Mouse (Mus musculus): ENCODE measurements around the gene Lhx4. TPM values are rescaled to one million over a fixed set of nuclear protein-coding genes. Genes with fewer than 3 reads are reported as not detected.

Gene Lhx4
- polyA plus RNA-seq, 1 experiment from 2014 or later: 3.4 TPM

DNA sequence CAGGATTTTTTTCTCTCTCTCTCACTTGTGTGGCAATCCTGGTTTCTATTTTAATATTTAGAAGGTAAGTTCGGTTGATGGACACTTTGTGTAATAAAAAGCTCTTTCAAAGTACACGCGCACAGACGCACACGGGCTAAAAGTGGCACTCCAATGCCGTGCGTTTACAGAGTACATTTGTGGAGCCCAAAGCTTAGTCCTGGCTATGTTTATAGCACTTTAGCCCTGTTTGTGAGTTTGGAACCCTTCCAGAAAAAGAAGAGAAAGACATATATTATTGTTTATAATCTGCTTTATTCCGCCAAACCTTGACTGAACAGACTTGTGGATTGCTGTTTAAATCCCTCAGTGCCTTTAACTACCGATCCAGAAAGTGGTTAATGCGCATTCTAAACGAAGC, 58.5 kb downstream of the Lhx4 start:
- WGBS: 69% methylated on average over 11 of the region's 11 CpGs
- DNase-seq (ENCODE audit: low spot score): no peak
- H3K27me3 ChIP-seq (ENCODE audit: control insufficient read depth, insufficient read depth, low read length): no peaks in the 10 kb centered on the region

GRCm38 (mm10) chr1:155692230-155692629, 59.3 kb downstream of the Lhx4 start:
- H3K36me3 ChIP-seq (replicated peaks; ENCODE audit: control insufficient read depth, insufficient read depth): no peaks in the 10 kb centered on the region
- no peak overlapping the region for H3K27ac ChIP-seq
- DNase-seq (ENCODE audit: low spot score) (no peak), ATAC-seq (ENCODE audit: low FRiP score) (no peak)
- H3K9me3 ChIP-seq (ENCODE audit: control insufficient read depth, low read length): no peaks in the 10 kb centered on the region
- WGBS: 92% methylated on average over 6 of the region's 6 CpGs
- H3K27me3 ChIP-seq (ENCODE audit: control insufficient read depth, insufficient read depth, low read length): no peaks in the 10 kb centered on the region
- H3K9ac ChIP-seq: no peak overlapping the region
- no peak overlapping the region for H3K4me2 ChIP-seq (replicated peaks)
- H3K4me3 ChIP-seq (replicated peaks; ENCODE audit: low read length): no peak overlapping the region
- 0 out of 2 replicates have a peak, but pooled peaks cover 6% of the 10 kb centered on the region for H3K4me1 ChIP-seq (replicated peaks; ENCODE audit: control insufficient read depth, insufficient read depth, low read length)

More for the DNA sequence above, 58.5 kb downstream of the Lhx4 start:
- Histone ChIP-seq H3K9ac (no peak overlapping the region), H3K27ac (no peak overlapping the region), H3K4me3 (replicated peaks; ENCODE audit: low read length) (no peak overlapping the region), H3K4me1 (replicated peaks; ENCODE audit: control insufficient read depth, insufficient read depth, low read length) (0 out of 2 replicates have a peak, but pooled peaks cover 6% of the 10 kb centered on the region), H3K4me2 (replicated peaks) (no peak overlapping the region), H3K36me3 (replicated peaks; ENCODE audit: control insufficient read depth, insufficient read depth) (no peaks in the 10 kb centered on the region), H3K9me3 (ENCODE audit: control insufficient read depth, low read length) (no peaks in the 10 kb centered on the region)
- no peak for ATAC-seq (ENCODE audit: low FRiP score)

DNA sequence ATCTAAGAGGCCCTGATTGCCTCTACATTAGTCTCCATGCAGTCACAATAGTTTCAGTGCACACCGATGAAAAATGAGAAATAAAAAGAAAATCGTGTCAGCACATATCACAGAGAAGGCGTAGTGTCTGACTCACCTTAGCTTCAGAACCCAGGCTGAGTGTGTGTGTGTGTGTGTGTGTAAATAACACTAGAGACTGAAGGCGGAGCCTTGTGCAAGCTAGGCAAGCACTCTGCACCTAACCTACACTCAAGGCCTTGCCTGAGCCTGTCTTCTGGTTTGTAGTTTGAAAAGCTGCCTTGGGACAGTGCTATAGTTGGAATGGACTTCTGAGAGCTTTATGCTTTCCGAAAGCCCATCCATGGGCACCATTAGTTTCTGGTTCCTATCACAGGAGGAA, 61.9 kb downstream of the Lhx4 start:
- Histone ChIP-seq H3K4me3 (replicated peaks; ENCODE audit: low read length) (no peak overlapping the region), H3K4me2 (replicated peaks) (no peak overlapping the region), H3K27me3 (ENCODE audit: control insufficient read depth, insufficient read depth, low read length) (no peaks in the 10 kb centered on the region), H3K9me3 (ENCODE audit: control insufficient read depth, low read length) (no peaks in the 10 kb centered on the region), H3K27ac (no peak overlapping the region), H3K9ac (no peak overlapping the region), H3K4me1 (replicated peaks; ENCODE audit: control insufficient read depth, insufficient read depth, low read length) (0 out of 2 replicates have a peak, but pooled peaks cover 6% of the 10 kb centered on the region), H3K36me3 (replicated peaks; ENCODE audit: control insufficient read depth, insufficient read depth) (no peaks in the 10 kb centered on the region)
- 72% methylated on average over 5 of the region's 5 CpGs for WGBS
- DNase-seq (ENCODE audit: low spot score) (no peak), ATAC-seq (ENCODE audit: low FRiP score) (no peak)

GRCm38 (mm10) chr1:155689141-155689540, 62.3 kb downstream of the Lhx4 start:
- WGBS: 64% methylated on average over 4 of the region's 4 CpGs
- Histone ChIP-seq H3K9me3 (ENCODE audit: control insufficient read depth, low read length) (no peaks in the 10 kb centered on the region), H3K4me2 (replicated peaks) (no peak overlapping the region), H3K4me1 (replicated peaks; ENCODE audit: control insufficient read depth, insufficient read depth, low read length) (0 out of 2 replicates have a peak, but pooled peaks cover 6% of the 10 kb centered on the region), H3K4me3 (replicated peaks; ENCODE audit: low read length) (no peak overlapping the region), H3K9ac (no peak overlapping the region), H3K36me3 (replicated peaks; ENCODE audit: control insufficient read depth, insufficient read depth) (no peaks in the 10 kb centered on the region; the same call in 1 of the 2 replicates), H3K27me3 (ENCODE audit: control insufficient read depth, insufficient read depth, low read length) (no peaks in the 10 kb centered on the region), H3K27ac (no peak overlapping the region)
- no peak for ATAC-seq (ENCODE audit: low FRiP score)
- no peak for DNase-seq (ENCODE audit: low spot score)

DNA sequence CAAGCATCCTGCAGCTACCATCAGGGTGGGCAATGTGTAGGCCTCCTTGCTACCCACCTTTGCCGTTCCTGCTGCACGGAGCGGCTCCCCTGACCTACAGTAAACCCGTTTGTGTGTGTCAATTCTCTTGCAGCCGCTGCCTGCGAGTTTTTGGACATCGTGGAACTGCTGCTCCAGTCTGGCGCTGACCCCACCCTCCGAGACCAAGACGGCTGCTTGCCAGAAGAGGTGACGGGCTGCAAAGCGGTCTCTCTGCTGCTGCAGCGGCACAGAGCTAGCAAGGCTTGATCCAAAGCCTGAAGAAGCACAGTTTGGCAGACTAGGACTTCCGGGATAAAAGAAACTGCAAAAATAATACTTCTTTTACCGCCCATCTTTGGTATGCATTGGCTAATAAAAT, 64.7 kb downstream of the Lhx4 start:
- DNase-seq (ENCODE audit: low spot score): no peak
- no peak for ATAC-seq (ENCODE audit: low FRiP score)
- Histone ChIP-seq H3K4me2 (replicated peaks) (no peak overlapping the region), H3K9ac (no peak overlapping the region), H3K4me1 (replicated peaks; ENCODE audit: control insufficient read depth, insufficient read depth, low read length) (no peaks in the 10 kb centered on the region), H3K9me3 (ENCODE audit: control insufficient read depth, low read length) (no peaks in the 10 kb centered on the region), H3K27me3 (ENCODE audit: control insufficient read depth, insufficient read depth, low read length) (no peaks in the 10 kb centered on the region), H3K36me3 (replicated peaks; ENCODE audit: control insufficient read depth, insufficient read depth) (no peaks in the 10 kb centered on the region; the same call in 1 of the 2 replicates), H3K27ac (no peak overlapping the region), H3K4me3 (replicated peaks; ENCODE audit: low read length) (no peak overlapping the region)
- 78% methylated on average over 15 of the region's 15 CpGs for WGBS

DNA sequence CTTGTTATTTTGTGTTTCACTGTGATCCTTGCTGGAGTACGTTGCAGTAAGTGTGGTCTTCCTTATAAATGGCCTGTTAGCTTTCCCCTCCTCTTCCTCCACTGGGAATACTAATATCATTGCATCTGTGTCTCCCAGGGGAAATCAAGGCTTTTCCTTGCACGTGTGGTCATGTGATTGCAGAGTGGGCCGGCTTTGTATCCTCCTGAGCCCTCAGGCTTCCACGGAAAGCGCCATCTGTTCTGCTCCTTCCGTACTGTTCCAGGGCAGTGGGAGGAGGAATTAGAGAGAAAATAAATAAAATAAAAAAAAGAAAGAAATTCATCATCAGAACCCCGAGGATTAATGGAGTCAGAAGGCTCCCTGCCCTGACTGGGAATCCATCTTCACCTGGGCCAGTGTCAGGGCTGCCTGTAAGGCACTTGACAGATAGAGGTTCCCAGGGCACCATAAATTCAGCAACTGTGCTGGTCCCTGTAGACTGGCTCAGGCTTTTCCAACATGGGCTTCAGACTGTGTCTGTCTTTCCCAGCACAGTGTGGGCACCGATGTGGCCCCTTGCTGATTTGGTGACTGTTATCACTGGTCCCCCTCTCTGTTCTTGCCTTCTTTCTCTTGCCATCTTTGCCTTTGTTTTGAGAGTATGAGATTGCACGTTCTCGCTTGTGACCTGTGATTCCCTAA, 70.2 kb downstream of the Lhx4 start:
- no peaks in the 10 kb centered on the region for H3K9me3 ChIP-seq (ENCODE audit: control insufficient read depth, low read length)
- peaks cover 12% of the 10 kb centered on the region for H3K4me1 ChIP-seq (replicated peaks; ENCODE audit: control insufficient read depth, insufficient read depth, low read length)
- H3K27ac ChIP-seq: peak overlapping the region; percentile 58
- WGBS: 25% methylated on average over 10 of the region's 10 CpGs
- ATAC-seq (ENCODE audit: low FRiP score): peak; percentile 79; the same call in 1 of the 2 replicates
- H3K4me2 ChIP-seq (replicated peaks): no peak overlapping the region
- no peak overlapping the region for H3K9ac ChIP-seq
- H3K4me3 ChIP-seq (replicated peaks; ENCODE audit: low read length): no peak overlapping the region
- H3K27me3 ChIP-seq (ENCODE audit: control insufficient read depth, insufficient read depth, low read length): no peaks in the 10 kb centered on the region
- peak; percentile 38 for DNase-seq (ENCODE audit: low spot score)
- no peaks in the 10 kb centered on the region; the same call in 1 of the 2 replicates for H3K36me3 ChIP-seq (replicated peaks; ENCODE audit: control insufficient read depth, insufficient read depth)

GRCm38 (mm10) chr1:155675570-155675969, 75.9 kb downstream of the Lhx4 start:
- H3K9me3 ChIP-seq (ENCODE audit: control insufficient read depth, low read length): no peaks in the 10 kb centered on the region
- no peak overlapping the region for H3K9ac ChIP-seq
- no peaks in the 10 kb centered on the region for H3K36me3 ChIP-seq (replicated peaks; ENCODE audit: control insufficient read depth, insufficient read depth)
- DNase-seq (ENCODE audit: low spot score): no peak
- H3K4me1 ChIP-seq (replicated peaks; ENCODE audit: control insufficient read depth, insufficient read depth, low read length): no peaks in the 10 kb centered on the region
- no peak overlapping the region for H3K4me3 ChIP-seq (replicated peaks; ENCODE audit: low read length)
- WGBS: 93% methylated on average over 6 of the region's 6 CpGs
- H3K27ac ChIP-seq: no peak overlapping the region
- no peak for ATAC-seq (ENCODE audit: low FRiP score)
- H3K27me3 ChIP-seq (ENCODE audit: control insufficient read depth, insufficient read depth, low read length): no peaks in the 10 kb centered on the region
- no peak overlapping the region for H3K4me2 ChIP-seq (replicated peaks)

- Histone ChIP-seq H3K27me3 (ENCODE audit: control insufficient read depth, insufficient read depth, low read length) (no peaks in the 10 kb centered on the region), H3K36me3 (replicated peaks; ENCODE audit: control insufficient read depth, insufficient read depth) (no peaks in the 10 kb centered on the region), H3K27ac (no peak overlapping the region), H3K9me3 (ENCODE audit: control insufficient read depth, low read length) (no peaks in the 10 kb centered on the region), H3K4me2 (replicated peaks) (no peak overlapping the region), H3K4me1 (replicated peaks; ENCODE audit: control insufficient read depth, insufficient read depth, low read length) (no peaks in the 10 kb centered on the region), H3K4me3 (replicated peaks; ENCODE audit: low read length) (no peak overlapping the region), H3K9ac (no peak overlapping the region)
- WGBS: 87% methylated on average over 5 of the region's 5 CpGs
- no peak for ATAC-seq (ENCODE audit: low FRiP score)
- DNase-seq (ENCODE audit: low spot score): no peak
These were observed 87.5 kb downstream of the Lhx4 start for GRCm38 (mm10) chr1:155663994-155664393.

DNA sequence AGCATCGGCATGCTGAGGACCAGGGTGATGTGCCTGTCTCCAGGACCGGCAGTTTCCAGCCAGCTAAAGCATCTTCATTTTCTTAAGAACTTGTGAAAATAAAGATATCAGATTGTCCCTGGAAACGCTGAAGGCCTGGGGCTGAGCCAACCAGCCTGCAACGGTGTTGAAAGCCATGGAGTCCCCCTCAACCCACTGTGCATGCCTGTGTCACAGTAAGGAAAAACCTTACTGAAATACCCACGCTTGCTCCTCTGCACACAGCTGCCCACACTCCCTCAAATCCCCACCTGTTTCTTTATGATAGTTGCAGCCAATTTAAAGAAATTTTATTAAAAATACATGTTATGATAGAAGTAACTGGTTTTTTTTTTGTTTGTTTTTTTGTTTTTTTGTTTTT, 95.2 kb downstream of the Lhx4 start:
- Histone ChIP-seq H3K9me3 (ENCODE audit: control insufficient read depth, low read length) (no peaks in the 10 kb centered on the region), H3K36me3 (replicated peaks; ENCODE audit: control insufficient read depth, insufficient read depth) (no peaks in the 10 kb centered on the region), H3K4me1 (replicated peaks; ENCODE audit: control insufficient read depth, insufficient read depth, low read length) (no peaks in the 10 kb centered on the region; the same call in 1 of the 2 replicates), H3K9ac (no peak overlapping the region), H3K27ac (no peak overlapping the region), H3K4me3 (replicated peaks; ENCODE audit: low read length) (no peak overlapping the region), H3K4me2 (replicated peaks) (no peak overlapping the region), H3K27me3 (ENCODE audit: control insufficient read depth, insufficient read depth, low read length) (no peaks in the 10 kb centered on the region)
- ATAC-seq (ENCODE audit: low FRiP score) (no peak), DNase-seq (ENCODE audit: low spot score) (no peak)
- 79% methylated on average over 5 of the region's 5 CpGs for WGBS
